ENCODE assay signal across 38 mouse cellular contexts in the genomic region with DNA sequence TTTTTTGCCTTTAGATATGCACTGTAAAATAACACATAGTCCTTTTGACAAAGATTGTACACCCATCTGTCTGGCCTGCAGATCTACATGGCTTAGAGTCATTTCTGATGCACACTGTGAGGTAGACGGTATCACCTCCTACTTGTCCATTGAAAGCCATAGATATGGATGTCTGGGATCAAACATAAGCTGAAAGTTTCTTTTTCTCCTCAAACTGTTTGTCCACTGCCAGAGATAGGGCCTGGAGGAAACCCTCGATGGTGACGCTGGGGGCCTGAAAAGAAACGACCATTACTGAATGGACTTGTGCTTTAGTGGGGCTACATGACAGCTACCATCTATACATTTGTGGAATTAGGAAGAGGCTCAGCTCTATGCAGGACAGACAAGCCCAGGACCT. TPM values are rescaled to one million over a fixed set of nuclear protein-coding genes. Genes with fewer than 3 reads are reported as not detected.
"Had no signal": no experiment of that assay in that cellular context is flagged by ENCODE, and none has a peak within 500 bp of the region (broad histone marks: within the 10 kb centered on the region; RNA-seq: fewer than 3 reads in every experiment).

No protein-coding gene starts in this region.

- H3K9me3 ChIP-seq: embryonic facial prominence, embryonic 10.5 days; embryonic facial prominence, embryonic 12.5 days; embryonic facial prominence, embryonic 13.5 days; embryonic facial prominence, embryonic 15.5 days; forebrain, embryonic 10.5 days; forebrain, embryonic 12.5 days; forebrain, embryonic 13.5 days; forebrain, embryonic 15.5 days had no signal

- H3K4me1 ChIP-seq: embryonic facial prominence, embryonic 10.5 days; embryonic facial prominence, embryonic 12.5 days; embryonic facial prominence, embryonic 13.5 days; embryonic facial prominence, embryonic 15.5 days; forebrain, embryonic 10.5 days; forebrain, embryonic 12.5 days; forebrain, embryonic 13.5 days; forebrain, embryonic 15.5 days had no signal

- H3K27me3 ChIP-seq: embryonic facial prominence, embryonic 12.5 days; embryonic facial prominence, embryonic 13.5 days; embryonic facial prominence, embryonic 15.5 days; forebrain, embryonic 12.5 days; forebrain, embryonic 13.5 days; forebrain, embryonic 15.5 days had no signal

- H3K4me3 ChIP-seq: embryonic facial prominence, embryonic 10.5 days; embryonic facial prominence, embryonic 12.5 days; embryonic facial prominence, embryonic 13.5 days; embryonic facial prominence, embryonic 15.5 days; erythroblast, embryonic 14.5 days; forebrain, embryonic 10.5 days; forebrain, embryonic 12.5 days; forebrain, embryonic 13.5 days; forebrain, embryonic 15.5 days; gastrocnemius, adult 2 months; heart, adult 2 months had no signal

- DNase-seq: cerebellum, adult 2 months; cerebellum, adult 8-10 months; cerebellum, adult 9-10 months; cerebellum, adult 9-11 months; cerebellum, postnatal 10 days; cerebellum, postnatal 14 days; cerebellum, postnatal 25 days; cerebellum, postnatal 36 days; embryo, embryonic 11 days; forebrain, postnatal 0 days; gastrocnemius, adult 2 months; gastrocnemius, postnatal 10 days; gastrocnemius, postnatal 14 days; gastrocnemius, postnatal 25 days; gastrocnemius, postnatal 36 days; heart, adult 18-20 months; heart, adult 2 months had no signal

- H3K27ac ChIP-seq: embryonic facial prominence, embryonic 10.5 days; embryonic facial prominence, embryonic 12.5 days; embryonic facial prominence, embryonic 13.5 days; embryonic facial prominence, embryonic 15.5 days; forebrain, embryonic 10.5 days; forebrain, embryonic 12.5 days; forebrain, embryonic 13.5 days; forebrain, embryonic 15.5 days; gastrocnemius, adult 2 months; heart, adult 2 months had no signal

RNA-seq across cellular contexts. Expression of a gene that starts 50.6 kb away (rescaled TPM):
- total RNA-seq: common myeloid progenitor, adult 5-6 weeks; forebrain, postnatal 0 days; gastrocnemius, adult 18-20 months; gastrocnemius, adult 2 months; gastrocnemius, adult 8-10 months; gastrocnemius, postnatal 10 days; gastrocnemius, postnatal 14 days; gastrocnemius, postnatal 25 days; gastrocnemius, postnatal 36 days; gastrocnemius, postnatal 4 days; granulocyte monocyte progenitor cell, adult 5-6 weeks; heart, adult 18-20 months; heart, adult 2 months had no signal
- polyA plus RNA-seq: cerebellum, adult 2 months; cortical plate, adult 2 months; embryonic facial prominence, embryonic 10.5 days; embryonic facial prominence, embryonic 11.5 days; embryonic facial prominence, embryonic 12.5 days; embryonic facial prominence, embryonic 13.5 days; embryonic facial prominence, embryonic 14.5 days; embryonic facial prominence, embryonic 15.5 days; erythroblast, embryonic 14.5 days; forebrain, embryonic 10.5 days; forebrain, embryonic 11.5 days; forebrain, embryonic 12.5 days; forebrain, embryonic 13.5 days; forebrain, embryonic 14.5 days; forebrain, embryonic 15.5 days; forebrain, embryonic 16.5 days; forebrain, postnatal 0 days; frontal cortex, adult 2 months; heart, adult 2 months had no signal
